Mouse (Mus musculus) midbrain, embryonic 16.5 days (tissue): ENCODE data around the gene Rflna. TPM values are rescaled to one million over a fixed set of nuclear protein-coding genes. Genes with fewer than 3 reads are reported as not detected.

Source experiments
- polyA plus RNA-seq: library from polyadenylated mRNA; unstranded; fragments of >200 nt; fragmentation: Nextera tagmentation; extraction: Ambion mirVana; gene quantifications from 2 replicates; pipeline ENCODE4 v1.2.1, GENCODE M21; 2015

Gene Rflna
- polyA plus RNA-seq, 1 experiment from 2014 or later: 7.1 TPM

Other genes starting within 250 kb of the Rflna start
- gene Ccdc92, start 140.8 kb upstream of the Rflna start, polyA plus RNA-seq: 43.0 and 43.3 TPM in 2 replicates
- gene Zfp664, start 140.5 kb upstream of the Rflna start, polyA plus RNA-seq: 68.9 and 87.1 TPM in 2 replicates
- 19.9 and 22.9 TPM in 2 replicates for gene Ncor2, start 176.0 kb downstream of the Rflna start, polyA plus RNA-seq